ENCODE assay signal across 8 mouse cellular contexts in the genomic region with DNA sequence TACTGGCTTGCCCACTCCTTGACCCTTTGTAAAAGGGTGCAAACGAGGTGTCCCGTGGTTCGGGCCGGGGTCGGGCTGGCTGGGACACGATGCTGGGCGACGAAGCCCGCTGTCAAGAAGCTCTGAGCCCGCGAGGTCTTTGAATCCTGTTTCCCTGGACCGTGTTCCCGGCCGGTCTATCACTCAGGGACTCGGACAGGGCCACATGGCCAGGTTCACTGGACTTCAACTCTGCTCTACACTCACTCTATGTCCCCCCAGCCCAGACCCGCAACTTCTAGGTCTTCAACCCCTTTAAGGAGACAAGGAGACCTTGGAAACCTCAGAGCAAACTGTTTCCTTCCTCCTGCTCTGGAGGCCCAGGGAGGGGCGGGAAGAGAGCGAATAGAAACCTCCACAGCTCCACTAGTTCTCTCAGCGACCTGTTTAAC. TPM values are rescaled to one million over a fixed set of nuclear protein-coding genes. Genes with fewer than 3 reads are reported as not detected.
DNase-seq lines count a peak whose midpoint lies in the region; ATAC-seq and TF ChIP-seq lines count a peak whose summit lies in the region.

No protein-coding gene starts in this region.

- no peaks in the 10 kb centered on the region for H3K36me3 ChIP-seq in testis, adult 2 months (ENCODE audit: control insufficient read depth, insufficient read depth, low read length)

- peak overlapping the region; percentile 77 for H3K4me3 ChIP-seq in testis, adult 2 months (ENCODE audit: control insufficient read depth, low read depth, low read length)

- no peak for TF ChIP-seq CTCF in testis, adult 2 months (IDR thresholded peaks at IDR 0.05; ENCODE audit: control insufficient read depth, insufficient read depth, insufficient replicate concordance, low read depth, low read length)

- peaks cover 22% of the 10 kb centered on the region for H3K4me1 ChIP-seq in testis, adult 2 months (ENCODE audit: control insufficient read depth, insufficient read depth, low read length)

- no peak overlapping the region for H3K27ac ChIP-seq in testis, adult 2 months (ENCODE audit: control insufficient read depth, insufficient read depth, low read depth, low read length)

- peaks cover 11% of the 10 kb centered on the region for H3K27me3 ChIP-seq in testis, adult 2 months (ENCODE audit: control insufficient read depth, insufficient read depth, low read length)

- ATAC-seq in erythroid progenitor cell, adult 5-6 weeks (replicated peaks; ENCODE audit: low FRiP score, poor library complexity, severe bottlenecking) = no peak

- peak; percentile 9 to 70 for DNase-seq in adrenal gland, adult (ENCODE audit: inconsistent age in 2 of 2, low spot score in 1 of 2)
- DNase-seq in adrenal gland, postnatal 4 days (ENCODE audit: low spot score in 2 of 2) = no peak
- DNase-seq in testis, postnatal 10 days (ENCODE audit: low spot score) = no peak
- DNase-seq in kidney, postnatal 10 days = peak; percentile 43
- DNase-seq in retina, postnatal 1 day = peak; percentile 56
- no peak for DNase-seq in spleen, postnatal 36 days (ENCODE audit: low spot score in 2 of 2)

- no peak for TF ChIP-seq POLR2A in testis, adult 2 months (IDR thresholded peaks at IDR 0.05; ENCODE audit: control insufficient read depth, low read depth, low read length)

RNA-seq across cellular contexts. Expression of a gene that starts 1.7 kb away (rescaled TPM):
- 10 to 100 TPM in 1 of 2 experiments, under 1 TPM in 1; 0.96 to 14.3 TPM for total RNA-seq in adrenal gland, postnatal 4 days (2021)
- polyA plus RNA-seq in testis, adult 2 months (2012; rRNA removed) = 1.7 and 2.6 TPM in 2 replicates
- total RNA-seq in erythroid progenitor cell, adult 5-6 weeks (2015; ENCODE audit: low replicate concordance) = not detected in 2 replicates
- total RNA-seq in erythroid progenitor cell, adult 5-6 weeks (2017; ENCODE audit: low replicate concordance) = not detected in 2 replicates

Comparison
In these comparisons a context has a peak if more than half of its experiments do, and no peak if none do; other contexts are left out.
1. DNase-seq: peak in adrenal gland, adult (2 of 2), kidney, postnatal 10 days (single experiment) and retina, postnatal 1 day (single experiment); none in adrenal gland, postnatal 4 days (0 of 2), testis, postnatal 10 days (single experiment) and spleen, postnatal 36 days (0 of 2).